Mouse (Mus musculus): ENCODE results near the gene Anxa6. TPM values are rescaled to one million over a fixed set of nuclear protein-coding genes. Genes with fewer than 3 reads are reported as not detected.

The Anxa6 gene
- polyA plus RNA-seq, 1 experiment: 628 TPM

GRCm38 (mm10) chr11:54929744-54930143 lies 103.5 kb downstream of the Anxa6 start:
- Histone ChIP-seq H3ac (ENCODE audit: control insufficient read depth, insufficient read length, low read depth) (no peak overlapping the region), H3K4me3 (ENCODE audit: insufficient read depth, poor library complexity, severe bottlenecking) (no peak overlapping the region), H3K27me3 (ENCODE audit: control insufficient read depth, insufficient read depth, insufficient read length) (no peaks in the 10 kb centered on the region), H3K79me2 (ENCODE audit: control insufficient read depth, insufficient read depth) (no peaks in the 10 kb centered on the region), H3K79me3 (ENCODE audit: low read depth) (no peaks in the 10 kb centered on the region), H3K36me3 (ENCODE audit: control insufficient read depth, insufficient read depth) (peaks cover 49% of the 10 kb centered on the region)
- TF ChIP-seq CEBPB (IDR thresholded peaks at IDR 0.05; ENCODE audit: low read depth) (no peak), MYOG (IDR thresholded peaks at IDR 0.05; ENCODE audit: control insufficient read depth, extremely low read depth, insufficient read length) (no peak), MAX (IDR thresholded peaks at IDR 0.05) (no peak), CTCF (IDR thresholded peaks at IDR 0.05; ENCODE audit: control insufficient read depth, insufficient read depth, insufficient read length) (no peak), FOSL1 (IDR thresholded peaks at IDR 0.05; ENCODE audit: insufficient read depth, low read length, poor library complexity, severe bottlenecking) (no peak), MYOD1 (IDR thresholded peaks at IDR 0.05; ENCODE audit: control insufficient read depth, insufficient read length, low read depth) (no peak), USF1 (IDR thresholded peaks at IDR 0.05; ENCODE audit: low read depth) (no peak)

DNA sequence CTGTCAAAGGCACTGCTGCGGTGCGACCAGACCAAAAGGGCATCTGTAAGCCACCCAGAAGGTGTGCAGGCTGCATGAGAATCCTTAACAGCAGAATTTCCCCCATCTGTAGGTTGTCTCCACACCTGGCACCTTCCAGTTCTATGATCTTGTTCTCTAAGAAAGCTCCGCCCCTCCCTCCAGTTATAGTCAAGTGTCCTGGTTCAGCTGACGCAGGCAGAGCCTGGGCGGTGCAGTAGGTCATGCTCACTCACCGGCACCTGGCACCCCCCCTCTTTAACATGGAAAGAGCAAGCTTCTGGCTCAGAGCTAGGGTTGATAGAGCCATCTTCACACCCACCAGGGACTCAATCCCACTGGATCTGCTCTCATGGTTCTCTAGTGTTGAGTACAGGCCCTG lies 104.0 kb downstream of the Anxa6 start:
- Histone ChIP-seq H3K79me2 (ENCODE audit: control insufficient read depth, insufficient read depth) (no peaks in the 10 kb centered on the region), H3K79me3 (ENCODE audit: low read depth) (no peaks in the 10 kb centered on the region), H3K4me3 (ENCODE audit: insufficient read depth, poor library complexity, severe bottlenecking) (no peak overlapping the region), H3K27me3 (ENCODE audit: control insufficient read depth, insufficient read depth, insufficient read length) (no peaks in the 10 kb centered on the region), H3ac (ENCODE audit: control insufficient read depth, insufficient read length, low read depth) (no peak overlapping the region), H3K36me3 (ENCODE audit: control insufficient read depth, insufficient read depth) (peaks cover 51% of the 10 kb centered on the region)
- TF ChIP-seq CTCF (IDR thresholded peaks at IDR 0.05; ENCODE audit: control insufficient read depth, insufficient read depth, insufficient read length): no peak
- no peak for TF ChIP-seq MYOD1 (IDR thresholded peaks at IDR 0.05; ENCODE audit: control insufficient read depth, insufficient read length, low read depth)
- TF ChIP-seq USF1 (IDR thresholded peaks at IDR 0.05; ENCODE audit: low read depth): no peak
- TF ChIP-seq MAX (IDR thresholded peaks at IDR 0.05): no peak
- no peak for TF ChIP-seq MYOG (IDR thresholded peaks at IDR 0.05; ENCODE audit: control insufficient read depth, extremely low read depth, insufficient read length)
- TF ChIP-seq CEBPB (IDR thresholded peaks at IDR 0.05; ENCODE audit: low read depth): no peak
- TF ChIP-seq FOSL1 (IDR thresholded peaks at IDR 0.05; ENCODE audit: insufficient read depth, low read length, poor library complexity, severe bottlenecking): no peak

Other genes starting within 250 kb of the Anxa6 start
- gene Cdc42se2, start 245.8 kb downstream of the Anxa6 start, polyA plus RNA-seq (2012; fragmentation: generic; extraction: Trizol): 21.8 TPM
- gene Lyrm7, start 172.5 kb downstream of the Anxa6 start, polyA plus RNA-seq (2012; fragmentation: generic; extraction: Trizol): 0.25 TPM
- 1,165 TPM for gene Hint1, start 167.1 kb downstream of the Anxa6 start, polyA plus RNA-seq (2012; fragmentation: generic; extraction: Trizol)
- gene Gpx3, start 131.0 kb downstream of the Anxa6 start, polyA plus RNA-seq (2012; fragmentation: generic; extraction: Trizol): 2.0 TPM
- 18.8 TPM for gene Tnip1, start 70.5 kb downstream of the Anxa6 start, polyA plus RNA-seq (2012; fragmentation: generic; extraction: Trizol)
- 0.04 TPM for gene Ccdc69, start 44.7 kb upstream of the Anxa6 start, polyA plus RNA-seq (2012; fragmentation: generic; extraction: Trizol)
- gene Gm2a, start 64.7 kb upstream of the Anxa6 start, polyA plus RNA-seq (2012; fragmentation: generic; extraction: Trizol): 2.9 TPM
- 0.01 TPM for gene Slc36a3, start 118.3 kb upstream of the Anxa6 start, polyA plus RNA-seq (2012; fragmentation: generic; extraction: Trizol)
- not detected for gene Slc36a2, start 151.6 kb upstream of the Anxa6 start, polyA plus RNA-seq (2012; fragmentation: generic; extraction: Trizol)
- gene Slc36a1, start 170.9 kb upstream of the Anxa6 start, polyA plus RNA-seq (2012; fragmentation: generic; extraction: Trizol): 4.5 TPM